Mouse (Mus musculus) megakaryocyte-erythroid progenitor cell, adult 5 weeks (primary cell): ENCODE measurements around the gene Stom. TPM values are rescaled to one million over a fixed set of nuclear protein-coding genes. Genes with fewer than 3 reads are reported as not detected.

ENCODE experiments used
- polyA plus RNA-seq: library from polyadenylated mRNA; stranded (reverse); fragments of >175 nt; gene quantifications from 2 replicates; pipeline ENCODE4 v1.2.3, GENCODE M21; 2012

Stom gene
- polyA plus RNA-seq: 74.9 and 76.1 TPM in 2 replicates

DNA sequence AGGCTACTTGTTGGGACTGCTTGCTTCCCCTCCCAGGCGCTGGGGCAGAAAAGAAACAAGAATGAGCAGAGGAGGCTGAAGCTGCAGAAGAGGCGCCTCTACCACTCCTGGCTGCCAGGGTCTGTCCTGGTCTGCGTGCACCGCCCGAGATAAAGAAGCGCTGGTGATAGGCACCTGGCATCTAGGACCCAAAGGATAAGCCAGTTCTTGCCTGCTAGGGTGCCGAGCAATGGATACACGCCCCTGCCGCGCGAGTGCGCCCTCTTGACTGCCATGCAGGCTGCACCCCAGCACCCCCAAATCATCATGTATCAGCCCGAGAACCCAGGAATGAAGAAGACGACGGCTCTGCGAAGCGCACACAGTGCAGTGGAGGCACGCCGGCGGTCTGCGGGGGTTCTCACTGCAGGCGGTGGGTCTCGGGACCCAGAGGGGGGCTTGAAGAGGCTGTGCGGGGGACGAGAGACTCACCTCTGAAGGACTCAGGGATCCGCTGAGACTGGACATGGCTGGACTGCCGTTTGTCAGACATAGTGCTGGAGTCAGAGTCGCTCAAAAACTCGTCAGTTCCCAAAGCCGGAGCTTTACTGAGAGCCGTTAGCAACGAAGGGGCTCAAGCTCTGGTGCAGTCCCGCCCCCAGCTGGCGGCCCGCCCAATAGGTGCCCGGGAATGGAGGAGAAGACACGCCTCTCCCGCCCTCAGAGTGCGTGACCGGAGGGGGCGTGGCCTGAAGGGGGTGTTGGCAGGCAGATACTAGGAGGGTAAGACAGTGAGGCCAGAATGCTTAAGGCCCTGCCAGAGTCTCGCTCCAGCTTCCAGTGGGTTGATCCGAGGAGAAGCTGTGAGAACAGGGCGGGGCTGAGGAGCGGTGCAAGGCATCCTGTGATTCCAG is at the start of gene Stom:
Gene Stom (minus strand): TSS at position 589 of the 893 bp plus-strand sequence.

DNA sequence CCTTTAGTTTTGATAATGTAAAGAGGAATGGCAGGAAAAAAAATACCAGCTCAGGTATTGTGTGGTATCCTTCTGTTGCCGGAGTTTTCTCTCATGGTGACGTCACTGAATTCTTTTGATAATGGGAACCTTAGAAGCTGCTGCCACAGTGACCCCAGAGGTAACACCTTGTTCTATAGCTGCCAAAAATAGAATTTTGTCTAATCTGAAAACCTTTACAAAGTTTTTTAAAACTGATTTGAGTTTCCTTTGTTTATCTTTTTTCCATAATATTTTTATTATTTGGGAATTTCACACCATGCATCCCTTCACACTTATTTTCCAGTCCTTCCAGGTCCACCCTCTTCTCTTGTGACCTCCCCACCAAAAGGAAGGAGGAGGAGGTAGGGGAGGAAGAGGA is 30.9 kb upstream of the Stom start, which contains the start of gene 4930568D16Rik:
Gene 4930568D16Rik (minus strand): TSS at position 101 of the 400 bp plus-strand sequence.

Other genes starting within 250 kb of the Stom start
- 0.06 TPM in 1 of 2 replicates, not detected in the other for gene AI182371, start 235.4 kb downstream of the Stom start, polyA plus RNA-seq
- 16.9 and 31.9 TPM in 2 replicates for gene Cntrl, start 227.5 kb downstream of the Stom start, polyA plus RNA-seq
- 1,015 and 1,104 TPM in 2 replicates for gene Rab14, start 135.9 kb downstream of the Stom start, polyA plus RNA-seq
- gene Gsn, start 80.6 kb downstream of the Stom start, polyA plus RNA-seq: 39.2 and 42.5 TPM in 2 replicates
- gene 4930568D16Rik, start 30.8 kb upstream of the Stom start, polyA plus RNA-seq: not detected in 2 replicates
- not detected in 2 replicates for gene 4930402F06Rik, start 60.2 kb upstream of the Stom start, polyA plus RNA-seq
- 11.3 and 17.0 TPM in 2 replicates for gene Ggta1, start 126.3 kb upstream of the Stom start, polyA plus RNA-seq
- 29.3 and 36.1 TPM in 2 replicates for gene Dab2ip, start 221.3 kb upstream of the Stom start, polyA plus RNA-seq